Mouse (Mus musculus) olfactory bulb, adult 2 months (tissue): Measurements from ENCODE around the gene Mmp28.

Experiments used
- CTCF ChIP-seq: fragments of 200-500 bp; IDR thresholded peaks from 2 replicates; pipeline ENCODE4 v1.5.1; 2012; ENCODE audit warnings: low read depth, mild to moderate bottlenecking, low read length, moderate library complexity; ENCODE audit not compliant: insufficient read depth
- POLR2A ChIP-seq: fragments of 200-500 bp; IDR thresholded peaks from 2 replicates; pipeline ENCODE4 v1.6.1; 2012; ENCODE audit warnings: mild to moderate bottlenecking, low read depth, low read length, moderate library complexity; ENCODE audit not compliant: insufficient read depth

DNA sequence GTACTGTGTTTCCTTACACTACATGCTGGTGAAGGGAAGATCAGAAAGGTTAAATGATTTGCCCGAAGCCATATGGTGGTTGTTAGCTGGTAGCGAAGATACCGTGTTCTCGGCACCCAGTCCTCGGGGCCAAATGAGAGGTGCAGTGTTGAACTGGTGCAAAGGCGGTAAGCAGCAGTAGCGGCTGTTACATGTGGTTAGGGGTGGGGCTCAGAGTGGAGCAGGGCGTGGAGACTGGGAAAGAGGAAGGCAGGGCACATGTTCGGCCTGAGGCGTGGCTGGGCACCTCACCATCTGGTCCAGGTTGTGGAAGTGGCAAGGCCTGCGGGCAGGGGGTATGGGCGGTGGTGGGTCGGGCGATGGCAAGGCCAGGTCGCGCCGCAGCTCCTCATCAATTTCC lies 35.9 kb downstream of the Mmp28 start:
- TF ChIP-seq POLR2A (no peak), CTCF (no peak)
